Mouse (Mus musculus): Measurements from ENCODE around the gene Pbp2. TPM values are rescaled to one million over a fixed set of nuclear protein-coding genes. Genes with fewer than 3 reads are reported as not detected.

The Pbp2 gene
- polyA plus RNA-seq (2015; fragmentation: Illumina TruSeq; extraction: RNeasy Lipid Tissue Mini Kit (QIAGEN cat#74804); ENCODE audit: insufficient read depth, low read depth, low replicate concordance) = not detected

DNA sequence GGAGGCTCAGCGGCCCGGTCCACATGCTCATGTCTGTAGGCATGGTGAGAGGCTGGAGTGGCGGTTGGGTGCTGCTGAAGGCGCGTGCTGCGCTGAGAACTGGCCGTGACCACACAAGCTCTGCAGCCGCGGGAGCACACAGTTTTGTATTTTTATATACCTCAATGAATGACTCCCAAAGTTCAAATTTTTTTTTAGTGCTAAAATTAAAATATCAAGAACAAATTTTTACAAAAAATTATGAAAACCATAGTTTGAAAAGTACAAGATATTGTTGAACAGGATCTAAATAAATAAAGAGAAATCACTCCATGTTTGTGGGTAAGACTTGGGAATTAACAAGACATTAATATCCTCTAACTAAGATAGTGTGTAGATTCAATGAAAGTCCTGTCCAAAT, at the start of gene Pbp2:
Gene Pbp2, minus strand, starts transcription at position 101 of the 400 bp plus-strand sequence.

Other genes with a start within 250 kb of the Pbp2 start
- 2.6 TPM for gene Gprc5a, start 244.8 kb downstream of the Pbp2 start, polyA plus RNA-seq (2015; fragmentation: Illumina TruSeq; extraction: RNeasy Lipid Tissue Mini Kit (QIAGEN cat#74804); ENCODE audit: insufficient read depth, low read depth, low replicate concordance)
- gene Gprc5d, start 192.1 kb downstream of the Pbp2 start, polyA plus RNA-seq (2015; fragmentation: Illumina TruSeq; extraction: RNeasy Lipid Tissue Mini Kit (QIAGEN cat#74804); ENCODE audit: insufficient read depth, low read depth, low replicate concordance) = not detected
- 9.6 TPM for gene Fam234b, start 112.4 kb downstream of the Pbp2 start, polyA plus RNA-seq (2015; fragmentation: Illumina TruSeq; extraction: RNeasy Lipid Tissue Mini Kit (QIAGEN cat#74804); ENCODE audit: insufficient read depth, low read depth, low replicate concordance)
- 6.5 TPM for gene Hebp1, start 112.4 kb downstream of the Pbp2 start, polyA plus RNA-seq (2015; fragmentation: Illumina TruSeq; extraction: RNeasy Lipid Tissue Mini Kit (QIAGEN cat#74804); ENCODE audit: insufficient read depth, low read depth, low replicate concordance)
- gene Gsg1, start 56.1 kb downstream of the Pbp2 start, polyA plus RNA-seq (2015; fragmentation: Illumina TruSeq; extraction: RNeasy Lipid Tissue Mini Kit (QIAGEN cat#74804); ENCODE audit: insufficient read depth, low read depth, low replicate concordance) = not detected
- gene Emp1, start 52.1 kb upstream of the Pbp2 start, polyA plus RNA-seq (2015; fragmentation: Illumina TruSeq; extraction: RNeasy Lipid Tissue Mini Kit (QIAGEN cat#74804); ENCODE audit: insufficient read depth, low read depth, low replicate concordance) = 29.5 TPM

Measured in pancreas, adult 10 weeks (tissue).